Mouse (Mus musculus) urinary bladder, adult 18-20 months (tissue): ENCODE measurements at regions not wholly inside any gene's neighbourhood (a gene's known extent, or its start where the extent isn't known, plus 50 kb on each side); places are given as distances from the start of the nearest gene placed in this dataset.
A peak's percentile ranks its signal among the peaks of the same experiment; 100 is the strongest.
"Not testable (repeated sequence)": the region's sequence is repeated elsewhere in the genome, so short reads cannot be mapped to it uniquely, and the experiment has no call there.

ENCODE experiments used
- DNase-seq, 2 experiments: peaks; one replicate each; pipeline ENCODE4 v3.0.0; 2022; ENCODE audit warnings: low spot score in 2 of 2, mixed read lengths in 2 of 2

DNA sequence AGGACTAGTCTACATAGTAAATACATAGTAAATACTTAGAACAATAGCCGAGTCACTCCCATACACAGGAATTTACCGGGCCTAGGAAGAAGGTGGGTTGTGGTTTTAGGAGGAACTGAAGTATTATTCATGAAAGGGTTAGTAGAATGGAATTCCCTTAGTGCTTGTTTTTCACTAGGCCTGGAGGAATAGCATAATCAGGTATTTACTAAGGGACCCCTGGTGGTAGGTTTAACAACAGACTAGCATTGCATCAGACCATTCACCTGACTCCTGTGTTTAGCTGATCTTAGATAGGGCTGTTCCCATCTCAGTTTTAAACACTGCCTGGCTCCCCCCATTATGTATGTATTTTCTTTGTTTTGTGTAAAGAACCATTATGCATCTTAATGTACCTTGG, 339.0 kb downstream of the Dync2h1 start:
- not testable (repeated sequence) for DNase-seq

DNA sequence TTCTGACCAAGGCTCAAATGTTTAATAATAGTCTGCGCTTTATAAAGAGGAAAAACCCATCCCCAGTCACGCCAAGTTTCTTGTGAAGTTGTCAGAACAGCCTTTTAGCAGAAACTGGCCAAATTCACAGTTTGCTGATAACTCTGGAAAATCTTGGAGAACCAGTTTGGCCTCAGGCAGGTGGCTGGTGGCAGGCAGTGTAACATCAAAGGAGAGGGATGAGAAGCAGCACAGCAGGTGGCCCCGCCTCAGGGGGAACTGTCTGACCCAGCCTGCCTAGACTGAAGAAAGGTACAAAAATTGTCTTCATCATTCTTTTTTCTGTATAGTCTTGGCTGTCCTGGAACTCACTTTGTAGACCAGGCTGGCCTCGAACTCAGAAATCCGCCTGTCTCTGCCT, 349.3 kb downstream of the Dync2h1 start:
- DNase-seq, result not testable (repeated sequence)

DNA sequence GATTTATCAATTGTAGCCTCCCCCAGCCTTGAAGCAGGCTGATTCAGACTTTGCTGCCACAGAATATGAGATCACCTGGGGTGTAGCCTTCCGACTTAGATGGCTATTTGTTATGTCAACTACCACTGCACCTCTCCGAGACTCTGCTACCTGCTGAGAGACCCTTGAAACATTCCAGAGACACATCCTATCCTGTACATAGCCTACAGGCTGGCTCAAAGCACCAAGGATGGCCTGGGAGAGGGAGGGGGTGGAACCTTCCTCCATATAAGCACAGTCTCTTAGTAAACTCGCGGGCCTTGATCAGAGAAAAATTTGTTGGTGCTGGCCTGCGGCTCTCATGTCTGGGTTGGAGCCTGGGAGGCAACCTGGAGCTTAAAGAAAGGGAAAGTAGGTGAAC, 349.8 kb downstream of the Dync2h1 start:
- DNase-seq, result no peak

DNA sequence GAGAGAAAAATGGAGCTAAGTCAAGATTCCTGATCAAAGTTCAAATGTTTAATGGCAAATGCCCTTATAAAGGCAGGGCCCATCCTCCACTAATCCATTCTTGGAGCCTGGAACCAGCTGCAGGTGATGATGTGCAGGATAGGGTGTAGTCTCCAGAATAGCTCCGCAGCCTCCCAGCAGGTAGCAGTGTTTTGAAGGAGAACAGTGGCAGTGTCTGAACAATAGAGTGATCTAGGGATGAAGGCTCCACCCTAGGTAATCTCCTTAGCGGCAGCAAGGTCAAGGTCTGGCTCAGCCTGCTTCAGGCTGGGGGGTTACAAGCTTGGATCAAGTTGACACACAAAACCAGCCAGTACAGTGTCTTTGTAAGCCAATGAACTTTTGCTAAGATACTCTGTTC, 351.4 kb downstream of the Dync2h1 start:
- DNase-seq, result no peak

DNA sequence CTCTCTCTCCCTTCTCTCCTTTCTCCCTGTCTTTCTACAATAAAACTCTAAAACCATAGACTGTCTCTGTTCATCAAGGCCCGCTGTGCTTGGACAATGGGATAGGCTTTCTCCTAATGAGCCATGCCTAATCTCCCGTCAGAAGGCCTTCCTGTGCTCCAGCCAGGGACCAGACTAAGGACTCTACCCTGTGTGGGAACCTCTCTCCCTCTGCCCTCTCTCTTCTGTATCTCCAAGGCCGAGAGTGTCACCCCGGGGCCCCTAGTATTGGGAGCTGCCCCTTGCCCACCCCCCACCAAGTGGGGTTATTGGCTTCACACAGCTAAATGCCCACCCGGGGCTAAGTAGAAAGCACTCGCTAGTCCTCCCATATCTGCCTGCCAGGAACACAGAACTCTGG, 352.6 kb downstream of the Dync2h1 start:
- not testable (repeated sequence) for DNase-seq

DNA sequence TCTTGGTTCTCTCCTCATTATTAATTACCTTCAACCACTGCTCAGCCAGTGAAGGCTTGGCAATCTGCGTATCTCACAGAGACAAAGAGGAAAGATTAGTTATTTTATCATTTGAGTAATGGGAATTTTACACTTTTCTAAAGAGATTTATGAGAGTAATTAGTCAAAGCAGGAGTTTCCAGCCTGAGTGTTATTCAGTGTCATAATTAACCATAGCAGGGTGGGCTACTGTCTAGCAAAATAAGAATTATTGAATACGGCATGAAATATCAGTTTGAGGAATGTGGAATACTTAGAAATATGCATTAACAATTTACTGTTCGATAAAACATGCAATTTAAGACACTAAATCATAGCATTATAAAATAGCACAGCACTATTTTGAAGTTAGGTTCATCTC, 357.7 kb downstream of the Dync2h1 start:
- DNase-seq, result no peak

DNA sequence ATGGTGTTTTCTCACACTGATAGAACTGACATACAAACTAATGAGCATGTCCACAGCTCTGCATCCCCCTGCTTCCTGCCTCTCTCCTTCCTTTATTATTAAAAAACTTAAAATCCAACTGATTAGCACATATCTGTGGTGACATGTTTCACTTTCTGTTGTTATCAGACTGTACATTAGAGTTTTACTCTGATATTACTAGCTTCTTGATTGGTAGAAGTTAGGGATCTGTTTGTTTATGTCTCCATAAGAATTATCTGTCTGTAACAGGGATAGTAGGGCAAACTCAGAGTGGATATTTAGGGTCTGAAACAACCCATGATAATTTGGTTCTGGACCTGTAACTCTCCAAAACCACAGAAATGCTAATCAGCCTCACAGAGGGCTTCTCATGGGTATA, 358.6 kb downstream of the Dync2h1 start:
- DNase-seq, result no peak

DNA sequence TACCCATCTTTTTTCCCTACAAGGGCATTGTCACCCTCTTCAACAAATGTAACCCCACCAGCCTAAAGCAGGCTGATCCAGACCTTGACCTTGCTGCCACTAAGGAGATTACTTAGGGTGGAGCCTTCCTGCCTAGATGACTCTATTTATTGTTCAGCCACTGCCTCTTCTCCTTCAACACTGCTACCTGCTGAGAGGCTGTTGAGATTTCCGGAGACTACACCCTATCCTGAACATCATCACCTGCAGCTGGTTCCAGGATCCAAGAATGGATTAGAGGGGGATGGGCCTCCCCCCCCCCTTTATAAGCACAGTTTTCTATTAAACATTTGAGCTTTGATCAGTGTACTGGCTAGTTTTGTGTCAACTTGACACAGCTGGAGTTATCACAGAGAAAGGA, 360.3 kb downstream of the Dync2h1 start:
- DNase-seq, result not testable (repeated sequence)

DNA sequence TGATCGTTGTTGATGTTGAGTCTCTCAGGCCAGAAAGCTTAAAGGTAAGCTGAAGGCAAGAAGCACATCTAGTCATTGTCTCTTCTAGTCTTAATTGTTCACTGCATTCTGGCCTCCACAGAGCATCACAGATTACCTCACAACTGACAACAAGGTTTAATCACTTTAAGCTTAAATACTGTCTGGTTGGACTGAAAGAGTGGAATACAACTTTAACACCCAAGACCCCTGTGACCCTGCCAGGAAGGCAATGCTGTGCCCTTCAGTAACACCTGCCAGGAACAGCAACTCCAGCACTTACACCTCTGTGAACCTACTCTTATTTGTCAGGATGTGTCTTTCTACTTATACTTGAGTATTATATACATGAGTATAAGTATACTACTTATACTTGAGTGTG, 360.7 kb downstream of the Dync2h1 start:
- DNase-seq, result no peak

DNA sequence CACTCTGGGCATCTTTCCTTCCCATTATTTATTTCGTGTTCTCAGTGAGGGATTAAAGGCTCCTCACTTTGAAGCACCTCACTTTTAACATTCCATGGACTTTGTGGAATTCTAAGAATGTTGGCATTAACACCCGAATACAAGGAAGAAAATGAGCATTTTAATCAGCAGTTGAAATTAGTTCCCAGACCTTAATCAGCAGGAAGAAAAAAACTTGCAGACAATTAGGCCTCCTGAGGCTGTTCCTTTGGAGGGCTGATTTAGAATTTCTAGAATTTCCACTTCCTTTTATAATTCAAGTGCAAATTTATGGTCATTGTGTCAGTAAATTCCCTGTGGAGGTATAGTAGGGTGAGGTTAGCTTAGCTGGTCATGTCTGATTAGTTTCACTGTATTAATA, 407.6 kb downstream of the Dync2h1 start:
- DNase-seq, result no peak

DNA sequence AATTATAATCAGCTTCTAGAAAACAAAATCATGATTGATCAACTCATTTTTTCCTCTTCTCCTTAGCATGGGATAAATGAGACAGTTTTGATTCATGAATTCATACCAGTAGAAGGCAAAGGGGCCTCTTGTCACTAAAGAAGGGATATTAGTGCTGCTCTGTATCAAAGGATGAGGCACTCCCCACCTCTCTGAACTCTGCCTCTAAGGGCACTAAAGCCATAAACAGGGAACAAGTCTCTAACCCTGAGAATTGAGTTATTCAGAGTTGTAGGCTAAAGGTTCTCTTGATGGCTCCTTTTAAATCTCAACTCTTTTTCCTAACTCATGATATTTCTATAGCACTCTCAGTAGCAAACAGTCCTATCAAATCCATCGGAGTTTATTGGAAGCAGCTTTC, 442.8 kb downstream of the Dync2h1 start:
- no peak for DNase-seq

DNA sequence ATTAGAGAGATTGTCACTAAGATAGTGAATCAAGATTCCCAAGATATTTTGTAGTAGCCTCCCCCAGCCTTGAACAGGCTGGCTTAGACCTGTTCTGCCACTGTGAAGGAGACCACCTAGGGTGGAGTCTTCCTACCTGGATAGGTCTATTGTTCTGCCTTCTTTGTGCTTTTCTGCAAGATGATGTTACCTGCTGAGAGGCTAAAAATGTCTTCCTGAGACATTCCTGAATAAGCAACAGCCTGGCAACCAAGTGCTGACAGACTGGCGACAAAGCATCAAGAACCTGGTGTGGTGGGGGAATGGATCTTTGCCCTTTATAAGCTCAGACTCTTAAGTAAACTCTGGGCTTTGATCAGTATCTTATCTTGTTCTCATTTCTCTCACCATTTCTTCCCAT, 447.8 kb downstream of the Dync2h1 start:
- DNase-seq, result no peak

DNA sequence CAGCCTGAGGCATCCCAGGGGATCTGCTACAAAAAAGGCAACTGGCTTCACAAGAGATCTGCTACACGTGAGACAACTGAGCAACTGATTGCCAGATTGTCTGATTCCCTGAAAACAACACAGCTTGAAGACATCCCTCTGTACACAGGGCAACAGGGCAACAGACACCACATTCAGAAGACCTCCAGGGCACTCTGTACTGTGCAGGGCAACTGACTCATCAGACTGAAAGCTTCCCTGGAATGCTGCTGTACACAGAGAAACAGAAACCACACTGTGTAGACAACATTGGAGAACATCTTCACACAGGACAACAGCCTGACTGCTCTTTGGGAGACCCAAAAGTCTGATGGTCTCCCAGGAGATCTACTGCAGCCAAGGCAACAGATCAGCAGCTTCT, 456.8 kb upstream of the Ddi1 start:
- DNase-seq, result no peak

DNA sequence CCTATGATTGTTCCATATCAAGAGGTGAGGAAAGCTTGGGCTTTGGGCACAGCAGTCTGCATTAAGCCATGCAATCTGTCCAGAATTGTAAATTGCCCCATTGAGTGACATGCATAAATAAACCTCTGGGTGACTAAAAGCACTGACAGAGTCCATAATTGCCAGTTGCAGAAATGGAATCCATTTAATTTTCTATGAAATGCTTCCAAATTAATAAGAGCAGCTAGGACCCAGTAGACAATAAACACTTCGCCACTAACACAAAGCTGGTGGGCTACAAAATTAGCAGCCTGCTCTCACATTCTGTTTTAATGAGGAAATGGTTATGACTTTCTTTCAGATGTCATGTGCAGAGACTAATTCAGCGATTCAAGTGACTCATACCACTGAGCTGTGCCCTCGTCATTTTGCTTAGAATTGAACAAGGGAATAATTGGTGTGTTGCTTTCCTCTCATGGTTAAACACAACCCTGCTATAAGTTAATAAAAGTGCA, 407.6 kb upstream of the Ddi1 start:
- no peak for DNase-seq

DNA sequence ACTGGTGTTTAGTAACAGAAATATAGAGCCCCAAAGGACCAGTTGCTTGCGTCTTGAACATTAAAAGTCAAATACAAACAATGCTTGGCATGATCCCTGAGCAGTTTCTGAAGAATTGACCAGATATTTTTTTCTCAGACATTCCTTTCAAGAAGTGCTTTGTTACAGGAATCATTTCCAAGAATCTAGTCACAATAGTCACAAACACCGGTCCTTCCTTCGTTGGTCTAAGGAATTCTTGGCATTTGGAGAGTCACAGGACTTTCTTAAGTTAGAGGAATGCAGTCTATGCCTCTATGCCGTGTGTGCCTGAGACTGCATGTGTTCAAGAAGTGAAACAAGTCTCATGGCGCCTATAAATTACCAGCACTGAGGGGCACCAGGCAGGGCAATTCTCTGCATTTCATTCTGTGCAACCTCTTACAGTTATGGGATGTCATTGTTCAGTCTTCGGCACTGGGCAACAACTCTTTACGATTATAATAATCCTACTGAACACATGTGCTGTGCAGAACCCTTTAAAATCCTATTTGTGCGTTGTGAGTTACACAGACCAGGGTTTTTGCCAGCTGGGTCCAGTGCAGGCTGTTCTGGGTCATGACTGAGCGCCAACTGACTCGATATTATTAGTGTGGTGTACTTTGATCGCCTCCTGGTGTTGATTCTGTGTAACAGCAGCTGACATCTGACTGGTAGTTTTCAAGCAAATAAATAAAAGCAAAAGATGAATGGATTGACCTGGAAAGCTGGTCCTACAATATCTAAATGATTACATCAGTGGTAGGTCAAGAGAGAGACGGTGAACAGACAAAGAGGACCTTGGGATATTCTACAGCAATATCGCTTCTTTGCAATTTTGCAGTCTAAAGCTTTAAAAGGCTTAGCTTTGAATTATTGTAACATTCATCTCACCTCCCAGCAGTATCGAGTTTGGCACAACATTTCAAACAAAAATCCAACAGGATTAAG, 398.6 kb upstream of the Ddi1 start:
- DNase-seq, result peak; percentile 31 to 53

DNA sequence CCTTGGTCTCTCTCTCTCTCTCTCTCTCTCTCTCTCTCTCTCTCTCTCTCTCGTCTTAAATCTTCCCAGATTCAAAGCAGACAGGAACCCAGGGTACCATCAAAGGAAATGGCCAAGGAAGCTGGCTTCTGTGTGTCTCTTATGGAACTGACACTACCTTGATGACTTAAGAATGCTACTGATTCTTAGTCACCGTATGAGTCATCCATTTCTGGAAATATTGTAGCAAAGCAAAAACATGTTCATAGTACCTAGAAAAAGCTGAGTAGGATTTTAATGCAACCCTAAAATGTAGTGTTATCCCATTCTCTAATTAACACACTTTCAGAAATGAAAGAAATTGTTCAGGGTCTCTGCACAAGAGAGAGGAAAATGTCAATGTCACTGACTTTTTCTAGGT, 396.0 kb upstream of the Ddi1 start:
- no peak for DNase-seq

DNA sequence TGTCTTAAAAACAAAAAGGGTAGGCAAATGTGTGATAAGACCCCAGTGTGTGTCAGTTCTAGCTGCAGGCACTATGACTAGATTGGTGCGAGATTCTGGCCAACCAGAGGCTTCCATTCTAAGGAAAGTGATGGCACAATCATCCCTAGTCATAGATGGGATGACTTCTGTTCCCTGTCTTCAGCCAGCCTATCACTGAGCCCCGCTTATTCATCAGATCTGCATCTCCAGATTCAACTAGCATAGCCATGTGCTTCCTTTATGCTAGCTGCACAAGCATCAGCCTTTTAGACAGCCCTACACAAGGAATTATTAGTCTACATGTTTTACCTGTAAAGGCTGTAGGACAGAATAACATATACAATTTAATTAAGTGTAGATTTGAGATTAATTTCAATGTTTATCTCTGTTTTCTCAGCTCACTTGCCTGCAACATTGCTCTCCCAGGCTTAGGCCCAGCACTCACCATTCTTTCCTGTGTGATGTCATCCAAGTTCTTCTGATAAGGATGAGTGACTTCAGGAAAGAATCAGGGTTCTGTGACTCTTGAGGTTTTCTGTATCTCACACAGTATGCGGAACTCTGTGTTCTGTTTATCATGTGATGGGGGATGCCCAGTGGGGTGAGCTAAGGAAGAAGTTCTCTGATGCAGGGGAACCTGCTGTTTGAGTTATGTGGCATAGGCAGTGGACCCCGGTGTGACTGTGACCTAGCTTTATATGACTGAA, 382.8 kb upstream of the Ddi1 start:
- DNase-seq, result no peak

DNA sequence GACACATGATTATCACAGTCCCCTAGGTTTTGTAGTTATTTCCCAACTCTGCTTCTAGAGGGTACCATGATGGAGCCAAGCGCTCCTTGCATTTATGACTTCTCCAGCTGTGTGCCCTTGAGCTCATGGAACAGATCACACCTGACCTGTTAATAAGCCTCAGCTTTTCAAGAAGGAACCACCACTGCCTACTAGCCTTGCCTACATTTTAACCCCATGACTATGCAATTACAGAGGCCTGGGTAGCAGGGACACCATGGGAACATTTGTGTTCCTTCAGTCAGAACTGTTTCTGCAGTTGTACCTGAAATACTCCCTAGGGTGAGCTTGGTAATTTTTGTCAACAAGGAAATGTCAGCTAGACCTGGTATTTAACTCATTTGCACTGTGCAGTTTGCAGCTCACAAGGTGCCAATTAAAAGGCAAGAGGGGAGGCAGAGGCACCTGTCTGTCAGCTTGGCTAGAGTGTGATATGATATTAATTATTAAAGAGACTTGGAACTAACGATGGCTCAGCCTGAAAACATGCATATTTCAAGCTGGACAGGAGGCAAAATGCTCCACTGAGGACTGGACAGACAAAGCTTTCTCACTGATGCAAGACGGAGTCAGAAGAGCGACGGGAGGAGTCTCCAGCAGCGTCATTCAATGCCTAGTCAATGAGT, 382.1 kb upstream of the Ddi1 start:
- DNase-seq, result no peak

DNA sequence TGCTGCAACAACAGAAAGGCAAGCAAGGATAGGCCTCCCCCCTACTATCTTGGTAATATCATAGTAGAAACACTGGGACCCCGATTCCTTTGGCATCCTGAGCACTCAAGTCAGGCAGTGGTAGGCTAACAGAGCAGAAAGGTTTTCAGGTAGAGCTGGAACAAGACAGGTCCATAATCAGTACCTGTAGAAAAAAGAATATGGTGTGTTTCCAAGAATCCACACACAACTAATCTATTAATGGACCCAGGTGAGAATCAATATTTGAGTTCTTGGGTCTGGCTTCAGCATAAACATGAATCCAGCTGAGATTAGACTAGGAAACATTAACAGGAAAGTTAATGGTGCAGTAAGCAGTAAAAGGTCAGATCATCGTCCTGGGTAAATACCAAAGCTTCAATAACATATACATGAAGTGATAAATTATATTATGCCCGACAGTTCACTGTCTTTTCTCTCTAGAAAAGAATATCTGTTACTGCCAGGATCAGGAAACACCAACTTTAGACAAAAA, 376.2 kb upstream of the Ddi1 start:
- no peak for DNase-seq

DNA sequence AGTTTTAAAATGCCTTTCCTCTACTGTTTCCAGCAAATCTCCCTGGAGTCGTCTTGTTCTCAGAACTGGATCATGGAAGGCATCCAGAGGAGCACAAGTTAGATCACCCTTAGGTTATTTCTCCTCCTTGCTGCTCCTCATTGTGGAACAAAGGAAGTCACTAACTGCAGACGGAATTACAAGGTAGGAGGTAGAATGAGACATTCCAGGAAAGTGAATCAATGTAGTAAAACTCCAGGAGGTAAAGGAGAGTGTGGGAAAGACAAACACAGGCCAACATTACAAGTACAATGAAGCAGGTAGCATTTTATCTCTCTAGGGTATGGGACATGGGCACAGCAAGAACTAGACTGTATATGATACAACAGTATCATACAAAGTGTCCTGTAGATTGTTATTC, 375.7 kb upstream of the Ddi1 start:
- DNase-seq, result no peak

DNA sequence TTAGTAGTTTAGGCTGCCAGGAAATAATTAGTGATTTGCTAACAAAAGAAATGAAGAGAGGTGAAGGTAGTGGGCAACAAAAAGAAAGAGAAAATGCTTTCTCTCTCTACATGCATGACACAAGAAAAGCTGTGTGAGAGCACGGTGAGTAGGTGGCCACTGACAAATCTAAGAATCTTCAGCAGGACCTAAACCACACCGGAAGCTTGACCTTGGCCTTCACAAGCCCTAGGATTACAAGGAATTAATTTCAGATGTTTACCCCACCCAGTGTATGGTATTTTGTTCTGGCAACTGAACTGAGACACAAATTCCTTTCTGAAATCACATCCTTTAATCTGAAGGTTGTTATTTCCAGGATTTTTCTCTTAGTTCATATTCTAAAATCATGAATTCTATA, 347.5 kb upstream of the Ddi1 start:
- no peak for DNase-seq

DNA sequence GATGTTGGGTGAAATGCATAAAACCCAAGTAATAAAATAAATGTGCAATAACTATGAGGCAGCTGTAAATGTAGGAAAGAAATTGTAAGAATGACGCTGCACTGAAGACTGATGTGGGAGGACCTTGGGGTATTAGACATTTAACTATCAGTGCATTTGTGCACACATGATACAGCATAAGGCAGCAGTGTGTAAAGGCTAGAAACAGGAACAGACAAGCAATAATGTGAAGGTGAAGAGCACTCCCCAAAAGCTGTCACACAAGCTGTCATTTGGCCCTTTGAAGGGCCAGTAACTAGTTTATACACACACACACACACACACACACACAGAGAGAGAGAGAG, 339.6 kb upstream of the Ddi1 start:
- no peak for DNase-seq
